Mouse (Mus musculus) kidney, embryonic 16.5 days (tissue): ENCODE data around the gene Tom1l2. TPM values are rescaled to one million over a fixed set of nuclear protein-coding genes. Genes with fewer than 3 reads are reported as not detected.
A peak's percentile ranks its signal among the peaks of the same experiment; 100 is the strongest.

Experiments
- ATAC-seq: fragments of 200-750 bp; cut with Nextera tagmentation; 2 replicates; pipeline ENCODE4 v1.8.0; 2017; ENCODE audit warnings: moderate TSS enrichment; ENCODE audit not compliant: low FRiP score, low TSS enrichment
- H3K27ac ChIP-seq: fragments of 300-500 bp; sonication (generic); 2 replicates; pipeline ENCODE4 v1.5.1; 2014; ENCODE audit warnings: low read length
- H3K27me3 ChIP-seq: fragments of 300-500 bp; sonication (generic); 2 replicates; pipeline ENCODE4 v1.6.1; 2014; ENCODE audit warnings: low read length, control low read depth, mixed read lengths; ENCODE audit not compliant: insufficient read depth
- H3K36me3 ChIP-seq: fragments of 300-500 bp; sonication (generic); 2 replicates; pipeline ENCODE4 v1.6.1; 2014; ENCODE audit warnings: low read length, control low read depth, mixed read lengths; ENCODE audit not compliant: insufficient read depth
- H3K4me1 ChIP-seq: fragments of 300-500 bp; sonication (generic); 2 replicates; pipeline ENCODE4 v1.6.1; 2014; ENCODE audit warnings: low read length, control low read depth, mixed read lengths; ENCODE audit not compliant: insufficient read depth
- H3K4me2 ChIP-seq: fragments of 300-500 bp; sonication (generic); replicated peaks from 2 replicates; pipeline ENCODE4 v1.6.1; 2014; ENCODE audit warnings: low read depth, low read length
- H3K4me3 ChIP-seq: fragments of 300-500 bp; sonication (generic); 2 replicates; pipeline ENCODE4 v1.5.1; 2014; ENCODE audit warnings: mild to moderate bottlenecking, low read length
- H3K9ac ChIP-seq: fragments of 300-500 bp; sonication (generic); replicated peaks from 2 replicates; pipeline ENCODE4 v1.6.1; 2014; ENCODE audit warnings: low read length
- H3K9me3 ChIP-seq: fragments of 300-500 bp; sonication (generic); 2 replicates; pipeline ENCODE4 v1.6.1; 2016; ENCODE audit warnings: low read length, control low read depth
- WGBS: fragments of 180-500 bp; shearing (Covaris S2); extraction: QIAGEN DNeasy Blood & Tissue Kit; methylation state at CpG from one replicate; pipeline ENCODE4 v1.1.7; 2014; 5-methylcytosine and 5-hydroxymethylcytosine counted together
- polyA plus RNA-seq: library from polyadenylated mRNA; unstranded; fragments of >200 nt; fragmentation: Nextera tagmentation; extraction: Ambion mirVana; gene quantifications from 2 replicates; pipeline ENCODE4 v1.2.1, GENCODE M21; 2015

The Tom1l2 gene
- polyA plus RNA-seq, 1 experiment from 2014 or later, result 36.3 TPM

DNA sequence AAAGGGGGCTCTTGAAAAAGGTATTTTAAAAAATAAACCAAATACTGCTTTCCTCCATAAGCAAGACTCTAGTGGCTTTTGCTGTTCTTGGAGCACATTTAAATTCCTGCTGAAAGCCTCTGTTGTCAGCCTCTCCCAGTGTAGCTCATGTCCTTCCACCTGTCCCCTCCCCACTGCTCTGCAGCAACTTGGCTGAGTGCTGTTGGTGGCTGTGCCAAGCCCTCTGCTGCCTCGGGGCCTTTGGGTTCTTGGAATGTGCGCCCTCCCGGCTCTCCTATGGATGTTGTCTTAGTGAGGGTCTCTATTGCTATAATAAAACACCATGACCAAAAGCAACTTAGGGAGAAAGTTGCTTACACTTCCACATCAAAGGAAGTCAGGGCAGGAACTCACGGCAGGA, 16.7 kb upstream of the Tom1l2 start:
- 37% methylated on average over 4 of the region's 4 CpGs for WGBS
- Histone ChIP-seq H3K9ac (no peak overlapping the region), H3K4me1 (peaks cover 11% of the 10 kb centered on the region; the same call in 1 of the 2 replicates), H3K9me3 (no peaks in the 10 kb centered on the region), H3K36me3 (no peaks in the 10 kb centered on the region), H3K4me3 (no peak overlapping the region), H3K27me3 (no peaks in the 10 kb centered on the region), H3K4me2 (no peak overlapping the region), H3K27ac (no peak overlapping the region)
- no peak for ATAC-seq

- Histone ChIP-seq H3K27ac (no peak overlapping the region), H3K4me1 (peaks cover 11% of the 10 kb centered on the region; the same call in 1 of the 2 replicates), H3K4me2 (no peak overlapping the region), H3K4me3 (no peak overlapping the region), H3K27me3 (no peaks in the 10 kb centered on the region), H3K9ac (no peak overlapping the region), H3K9me3 (no peaks in the 10 kb centered on the region), H3K36me3 (no peaks in the 10 kb centered on the region)
- ATAC-seq, result no peak
- WGBS, result 72% methylated on average over 4 of the region's 4 CpGs
These were observed 16.2 kb upstream of the Tom1l2 start for GRCm38 (mm10) chr11:60368909-60369308.

GRCm38 (mm10) chr11:60367256-60367655, 14.6 kb upstream of the Tom1l2 start:
- Histone ChIP-seq H3K4me2 (no peak overlapping the region), H3K36me3 (no peaks in the 10 kb centered on the region), H3K9me3 (no peaks in the 10 kb centered on the region), H3K9ac (no peak overlapping the region), H3K27ac (no peak overlapping the region), H3K27me3 (no peaks in the 10 kb centered on the region), H3K4me3 (no peak overlapping the region), H3K4me1 (peaks cover 11% of the 10 kb centered on the region; the same call in 1 of the 2 replicates)
- no peak for ATAC-seq
- WGBS, result 82% methylated on average over 3 of the region's 3 CpGs

GRCm38 (mm10) chr11:60366239-60367019, 13.7 kb upstream of the Tom1l2 start:
- Histone ChIP-seq H3K27me3 (no peaks in the 10 kb centered on the region), H3K9ac (peak overlapping the region; percentile 5; the same call in 1 of the 2 replicates), H3K4me3 (no peak overlapping the region), H3K27ac (no peak overlapping the region), H3K4me1 (peaks cover 11% of the 10 kb centered on the region; the same call in 1 of the 2 replicates), H3K4me2 (peak overlapping the region; percentile 7; the same call in 1 of the 2 replicates), H3K9me3 (no peaks in the 10 kb centered on the region), H3K36me3 (no peaks in the 10 kb centered on the region)
- ATAC-seq, result peak; percentile 77
- WGBS, result 21% methylated on average over 16 of the region's 16 CpGs

GRCm38 (mm10) chr11:60360631-60361201, 8.0 kb upstream of the Tom1l2 start:
- Histone ChIP-seq H3K4me2 (no peak overlapping the region), H3K27ac (no peak overlapping the region), H3K27me3 (no peaks in the 10 kb centered on the region), H3K9ac (no peak overlapping the region), H3K9me3 (no peaks in the 10 kb centered on the region), H3K4me3 (no peak overlapping the region), H3K4me1 (no peaks in the 10 kb centered on the region), H3K36me3 (no peaks in the 10 kb centered on the region)
- ATAC-seq, result no peak
- 76% methylated on average over 5 of the region's 5 CpGs for WGBS

GRCm38 (mm10) chr11:60359936-60360335, 7.2 kb upstream of the Tom1l2 start:
- Histone ChIP-seq H3K27me3 (no peaks in the 10 kb centered on the region), H3K4me1 (no peaks in the 10 kb centered on the region), H3K9me3 (no peaks in the 10 kb centered on the region), H3K9ac (no peak overlapping the region), H3K4me3 (no peak overlapping the region), H3K27ac (no peak overlapping the region), H3K36me3 (no peaks in the 10 kb centered on the region), H3K4me2 (no peak overlapping the region)
- WGBS, result 100% methylated on average over 1 of the region's 1 CpGs
- no peak for ATAC-seq

DNA sequence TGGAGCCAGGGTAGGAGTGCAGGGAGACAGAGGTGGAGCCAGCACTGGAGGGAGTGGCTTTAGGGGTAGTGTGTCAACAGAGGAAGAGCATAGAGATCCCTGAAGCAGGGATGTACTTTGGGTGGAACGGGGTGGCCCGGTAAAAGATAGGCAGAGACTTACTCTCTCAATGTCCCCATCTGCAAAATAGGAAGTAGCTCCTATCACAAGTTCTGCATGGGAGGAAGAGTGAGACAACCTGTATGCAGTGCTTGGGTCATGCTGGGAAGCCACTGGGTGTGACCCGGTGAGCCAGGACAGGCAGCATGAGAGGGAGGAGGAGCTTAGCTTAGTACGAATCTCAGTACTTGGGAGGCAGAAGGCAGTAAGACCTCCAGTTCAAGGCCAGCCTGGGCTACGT, 6.4 kb upstream of the Tom1l2 start:
- Histone ChIP-seq H3K4me3 (no peak overlapping the region), H3K9ac (no peak overlapping the region), H3K27ac (no peak overlapping the region), H3K4me1 (no peaks in the 10 kb centered on the region), H3K27me3 (no peaks in the 10 kb centered on the region), H3K9me3 (no peaks in the 10 kb centered on the region), H3K36me3 (no peaks in the 10 kb centered on the region), H3K4me2 (no peak overlapping the region)
- ATAC-seq, result no peak
- 65% methylated on average over 5 of the region's 5 CpGs for WGBS

DNA sequence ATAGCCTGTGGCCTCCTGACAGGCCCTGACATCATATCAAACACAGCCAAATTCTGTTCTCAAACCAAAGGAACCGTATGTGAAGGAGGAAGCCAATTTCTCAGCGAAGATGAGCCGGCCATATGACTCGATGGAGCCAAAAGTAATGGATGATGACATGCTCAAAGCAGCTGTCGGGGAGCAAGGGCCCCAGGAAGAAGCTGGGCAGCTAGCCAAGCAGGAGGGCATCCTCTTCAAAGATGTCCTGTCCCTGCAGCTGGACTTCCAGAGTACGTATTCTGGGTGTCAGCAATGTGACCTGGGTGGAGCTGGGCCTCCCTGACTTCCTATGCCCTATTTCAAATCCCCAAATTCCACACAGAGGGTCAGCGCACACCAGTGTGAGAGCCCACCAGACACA, 5.8 kb upstream of the Tom1l2 start:
- no peak for ATAC-seq
- Histone ChIP-seq H3K9ac (no peak overlapping the region), H3K4me1 (peaks cover 3% of the 10 kb centered on the region; the same call in 1 of the 2 replicates), H3K9me3 (no peaks in the 10 kb centered on the region), H3K36me3 (no peaks in the 10 kb centered on the region), H3K27me3 (no peaks in the 10 kb centered on the region), H3K4me2 (no peak overlapping the region), H3K27ac (no peak overlapping the region), H3K4me3 (no peak overlapping the region)
- WGBS, result 73% methylated on average over 7 of the region's 7 CpGs

GRCm38 (mm10) chr11:60357116-60357515, 4.4 kb upstream of the Tom1l2 start:
- WGBS, result 45% methylated on average over 1 of the region's 1 CpGs
- Histone ChIP-seq H3K27ac (no peak overlapping the region), H3K9ac (no peak overlapping the region), H3K9me3 (no peaks in the 10 kb centered on the region), H3K4me1 (peaks cover 6% of the 10 kb centered on the region; the same call in 1 of the 2 replicates), H3K4me2 (no peak overlapping the region), H3K36me3 (no peaks in the 10 kb centered on the region), H3K27me3 (no peaks in the 10 kb centered on the region), H3K4me3 (no peak overlapping the region)
- no peak for ATAC-seq

DNA sequence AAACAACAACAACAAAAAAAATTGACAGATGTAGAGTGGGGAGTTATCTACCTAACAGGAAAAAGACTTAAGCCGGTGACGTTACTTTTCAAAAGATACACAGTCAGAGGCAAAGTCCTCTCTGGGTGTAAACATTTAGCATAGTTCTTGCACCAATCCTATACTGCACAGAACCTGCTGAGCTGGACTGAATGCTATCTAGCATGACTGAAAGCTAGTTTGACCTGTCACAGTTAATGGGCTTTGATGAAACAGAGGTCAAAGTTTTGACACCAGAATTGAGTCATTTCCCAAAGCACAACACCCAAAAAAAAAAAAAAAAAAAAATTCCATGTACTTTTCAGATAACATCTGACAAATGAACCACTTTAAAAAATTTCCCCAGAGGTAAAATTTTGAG, 3.2 kb upstream of the Tom1l2 start:
- Histone ChIP-seq H3K9ac (no peak overlapping the region), H3K27me3 (no peaks in the 10 kb centered on the region), H3K4me3 (no peak overlapping the region), H3K4me1 (peaks cover 17% of the 10 kb centered on the region), H3K36me3 (no peaks in the 10 kb centered on the region), H3K4me2 (no peak overlapping the region), H3K27ac (no peak overlapping the region), H3K9me3 (no peaks in the 10 kb centered on the region)
- no peak for ATAC-seq
- 92% methylated on average over 2 of the region's 2 CpGs for WGBS
